Mouse (Mus musculus): ENCODE measurements around the gene Frmd4a. TPM values are rescaled to one million over a fixed set of nuclear protein-coding genes. Genes with fewer than 3 reads are reported as not detected.

Frmd4a gene
- total and polyA plus RNA-seq, 2 experiments from 2014 or later = 42.5 to 60.2 TPM

DNA sequence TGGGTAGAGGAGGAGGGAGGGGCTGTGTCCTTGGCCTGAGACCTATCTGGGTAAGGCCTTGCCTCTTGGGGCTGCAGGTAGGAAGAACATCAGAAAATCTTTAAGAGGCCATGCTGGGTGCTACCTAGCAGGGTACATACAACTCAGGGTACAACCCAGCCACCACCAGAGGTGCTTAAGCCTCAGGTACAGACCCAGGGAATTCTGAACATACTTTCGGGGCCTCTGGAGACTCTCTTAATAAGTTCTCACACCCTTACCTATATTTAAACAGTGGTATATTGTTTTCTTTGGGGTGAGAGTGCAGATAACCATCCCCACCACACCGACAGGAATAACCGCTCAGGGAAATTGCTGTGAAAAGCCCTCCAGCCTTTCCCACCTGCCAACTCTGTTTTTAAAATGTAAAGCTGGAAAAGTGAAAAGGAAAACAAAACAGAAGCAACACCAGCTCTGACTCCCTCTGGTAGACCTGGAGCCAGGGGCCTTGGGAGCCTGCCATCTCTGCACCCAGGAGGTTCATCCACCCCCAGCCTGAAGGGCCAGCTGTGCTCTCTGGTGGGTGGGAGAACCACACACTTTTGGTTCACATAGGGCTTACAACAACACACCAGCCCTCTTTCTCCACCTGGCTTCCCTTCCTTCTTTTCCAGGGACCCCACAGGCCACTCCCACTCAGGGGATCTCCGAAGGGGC is 548.9 kb downstream of the Frmd4a start:
- H3K9ac ChIP-seq (replicated peaks; ENCODE audit: low read length, poor library complexity, severe bottlenecking) = no peak overlapping the region
- 83% methylated on average over 4 of the region's 4 CpGs for WGBS
- DNase-seq (ENCODE audit: low spot score) (no peak), ATAC-seq (ENCODE audit: low FRiP score) (no peak)
- peaks cover 14% of the 10 kb centered on the region for H3K36me3 ChIP-seq (ENCODE audit: insufficient read depth, low read length)
- H3K4me1 ChIP-seq (ENCODE audit: insufficient read depth, low read length) = no peaks in the 10 kb centered on the region
- no peak overlapping the region for H3K27ac ChIP-seq (ENCODE audit: low read depth, low read length)
- H3K4me2 ChIP-seq (ENCODE audit: low read depth, low read length, poor library complexity, severe bottlenecking) = no peak overlapping the region
- no peak for TF ChIP-seq CTCF (IDR thresholded peaks at IDR 0.05)
- no peak overlapping the region for H3K4me3 ChIP-seq (ENCODE audit: low read depth, low read length)
- no peaks in the 10 kb centered on the region for H3K27me3 ChIP-seq (ENCODE audit: insufficient read depth, low read length)
- H3K9me3 ChIP-seq (ENCODE audit: low read length) = no peaks in the 10 kb centered on the region

DNA sequence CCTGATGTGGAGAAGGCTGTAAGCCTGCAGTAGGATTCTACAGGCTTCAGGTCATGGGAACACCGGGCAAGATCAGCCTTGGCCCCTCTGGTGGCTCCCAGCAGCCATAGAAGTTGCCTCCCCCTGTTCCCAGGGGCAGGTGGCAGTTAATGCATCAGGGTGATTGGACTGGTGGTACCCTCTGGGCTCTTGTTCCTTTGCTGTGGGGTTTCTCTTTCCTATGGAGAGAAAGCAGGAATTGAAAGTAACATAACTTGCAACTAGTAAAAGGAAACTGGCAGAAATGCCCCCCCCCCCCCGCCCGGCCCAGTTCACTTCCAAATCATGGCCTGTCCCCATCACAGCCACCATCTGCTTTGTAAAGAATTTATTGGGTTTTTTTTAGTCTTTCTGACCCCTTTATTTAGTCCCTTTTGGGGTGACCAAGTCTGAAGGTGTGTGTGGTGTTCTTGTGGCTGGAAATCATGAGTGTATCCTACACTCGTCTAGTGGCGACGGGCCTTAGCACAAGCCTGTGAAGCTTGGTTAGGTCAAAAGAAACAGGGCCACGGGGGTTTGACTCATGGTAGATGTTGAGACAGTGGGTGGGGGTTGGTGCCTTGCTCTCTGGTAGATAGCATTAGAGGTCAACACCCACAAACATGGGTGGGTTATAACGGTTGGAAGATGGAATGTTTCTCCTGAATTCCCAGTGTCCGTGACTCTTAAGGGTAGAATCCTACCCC is 549.6 kb downstream of the Frmd4a start:
- Histone ChIP-seq H3K27ac (ENCODE audit: low read depth, low read length) (no peak overlapping the region), H3K9me3 (ENCODE audit: low read length) (no peaks in the 10 kb centered on the region), H3K4me3 (ENCODE audit: low read depth, low read length) (no peak overlapping the region), H3K4me2 (ENCODE audit: low read depth, low read length, poor library complexity, severe bottlenecking) (no peak overlapping the region), H3K9ac (replicated peaks; ENCODE audit: low read length, poor library complexity, severe bottlenecking) (no peak overlapping the region), H3K4me1 (ENCODE audit: insufficient read depth, low read length) (no peaks in the 10 kb centered on the region), H3K36me3 (ENCODE audit: insufficient read depth, low read length) (peaks cover 17% of the 10 kb centered on the region), H3K27me3 (ENCODE audit: insufficient read depth, low read length) (no peaks in the 10 kb centered on the region)
- WGBS = 93% methylated on average over 9 of the region's 9 CpGs
- TF ChIP-seq CTCF (IDR thresholded peaks at IDR 0.05) = no peak
- DNase-seq (ENCODE audit: low spot score) (no peak), ATAC-seq (ENCODE audit: low FRiP score) (no peak)

DNA sequence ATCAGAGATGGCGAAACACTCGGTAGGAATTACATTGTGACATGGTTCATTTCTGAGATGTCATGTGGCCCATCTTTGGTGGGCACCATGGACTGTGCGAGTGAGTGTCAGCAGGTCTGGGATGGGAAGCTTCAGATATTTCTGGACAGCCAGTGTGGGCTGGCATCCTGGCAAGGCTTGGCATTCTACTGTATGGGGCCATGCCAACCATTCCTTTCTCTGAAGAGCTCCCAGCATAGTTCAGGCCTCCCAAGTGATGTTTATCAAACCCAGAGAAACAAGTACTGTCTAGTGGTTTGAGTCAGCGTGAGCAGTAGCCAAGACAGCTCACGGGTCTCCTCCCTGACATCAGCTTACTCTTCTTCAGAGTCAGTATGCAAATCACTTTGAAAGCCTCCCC is 551.5 kb downstream of the Frmd4a start:
- H3K4me2 ChIP-seq (ENCODE audit: low read depth, low read length, poor library complexity, severe bottlenecking) = no peak overlapping the region
- WGBS = 79% methylated on average over 5 of the region's 5 CpGs
- no peak for DNase-seq (ENCODE audit: low spot score)
- H3K36me3 ChIP-seq (ENCODE audit: insufficient read depth, low read length) = peaks cover 29% of the 10 kb centered on the region
- ATAC-seq (ENCODE audit: low FRiP score) = no peak
- no peak overlapping the region for H3K4me3 ChIP-seq (ENCODE audit: low read depth, low read length)
- no peak overlapping the region for H3K27ac ChIP-seq (ENCODE audit: low read depth, low read length)
- H3K9ac ChIP-seq (replicated peaks; ENCODE audit: low read length, poor library complexity, severe bottlenecking) = no peak overlapping the region
- no peaks in the 10 kb centered on the region for H3K4me1 ChIP-seq (ENCODE audit: insufficient read depth, low read length)
- no peaks in the 10 kb centered on the region for H3K27me3 ChIP-seq (ENCODE audit: insufficient read depth, low read length)
- TF ChIP-seq CTCF (IDR thresholded peaks at IDR 0.05) = no peak
- H3K9me3 ChIP-seq (ENCODE audit: low read length) = no peaks in the 10 kb centered on the region

DNA sequence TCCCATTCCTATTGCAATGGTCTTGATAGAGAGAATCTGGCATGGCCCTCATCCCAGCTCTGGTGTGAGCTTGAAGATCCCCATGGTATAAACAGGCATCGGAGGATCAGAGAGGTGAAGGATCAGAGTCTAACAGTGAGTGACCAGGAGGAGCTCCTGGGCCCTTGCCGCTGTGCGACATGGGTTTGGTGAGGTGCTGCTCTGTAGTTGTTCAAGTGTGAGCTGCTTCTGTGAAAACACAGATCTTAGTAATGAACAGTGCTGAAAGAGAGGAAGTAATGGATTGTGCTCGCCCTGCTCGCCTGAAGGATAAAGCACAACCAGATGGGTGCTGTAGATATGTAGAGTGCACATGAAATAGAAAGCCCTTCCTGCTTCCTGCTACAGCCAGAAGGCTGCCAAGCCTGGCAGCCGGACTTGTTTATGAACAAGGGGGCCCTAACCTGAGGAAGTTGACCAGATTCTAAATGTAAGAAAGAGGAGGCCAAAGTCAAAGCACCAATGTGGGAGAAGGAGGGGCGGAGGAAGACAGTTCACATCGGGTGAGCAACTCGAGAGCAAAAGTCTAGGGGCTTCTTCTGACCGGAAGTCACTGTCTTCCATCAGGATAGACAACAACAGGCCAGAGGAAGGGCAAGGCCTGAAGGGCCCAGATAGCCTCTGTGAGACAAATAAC is 552.8 kb downstream of the Frmd4a start:
- H3K9me3 ChIP-seq (ENCODE audit: low read length) = no peaks in the 10 kb centered on the region

DNA sequence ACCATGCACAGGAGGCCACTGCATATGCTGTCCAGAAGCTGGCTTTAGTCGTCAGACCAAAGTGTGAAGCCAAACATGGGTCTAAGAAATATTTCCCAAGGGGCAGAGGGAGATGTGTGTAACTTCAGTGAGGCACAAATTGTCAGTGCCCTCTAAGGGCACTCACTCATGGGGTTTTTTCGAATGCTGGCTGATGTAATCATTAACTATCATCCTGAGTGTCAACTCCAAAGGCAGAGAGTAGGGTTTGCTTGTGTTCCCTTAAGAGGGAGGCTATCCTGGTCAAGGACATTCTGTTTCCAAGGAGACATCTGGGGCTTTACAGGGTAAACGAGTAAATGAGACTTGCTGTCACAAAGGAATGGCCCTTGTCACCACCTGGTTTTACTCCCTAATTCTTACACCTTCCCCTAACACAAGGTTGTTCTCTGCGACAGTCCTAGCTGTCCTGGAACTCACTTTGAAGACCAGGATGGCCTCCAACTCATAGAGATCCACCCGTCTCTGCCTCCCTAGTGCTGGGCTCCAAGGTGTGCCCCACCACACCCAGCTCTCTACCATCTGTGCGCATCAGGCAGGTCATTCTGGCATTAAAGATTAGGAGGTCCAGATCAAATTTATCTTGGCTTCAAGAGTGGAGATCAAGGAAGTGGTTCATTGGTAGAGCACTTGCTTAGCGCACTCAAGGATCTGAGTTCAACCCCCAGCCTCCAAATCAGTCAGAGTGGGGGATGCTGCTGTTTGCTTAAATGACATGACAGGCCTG is 555.2 kb downstream of the Frmd4a start:
- ATAC-seq (ENCODE audit: low FRiP score) (no peak), DNase-seq (ENCODE audit: low spot score) (no peak)
- Histone ChIP-seq H3K9ac (replicated peaks; ENCODE audit: low read length, poor library complexity, severe bottlenecking) (no peak overlapping the region), H3K4me1 (ENCODE audit: insufficient read depth, low read length) (no peaks in the 10 kb centered on the region), H3K9me3 (ENCODE audit: low read length) (no peaks in the 10 kb centered on the region), H3K27me3 (ENCODE audit: insufficient read depth, low read length) (no peaks in the 10 kb centered on the region), H3K4me2 (ENCODE audit: low read depth, low read length, poor library complexity, severe bottlenecking) (no peak overlapping the region), H3K36me3 (ENCODE audit: insufficient read depth, low read length) (peaks cover 36% of the 10 kb centered on the region), H3K4me3 (ENCODE audit: low read depth, low read length) (no peak overlapping the region), H3K27ac (ENCODE audit: low read depth, low read length) (no peak overlapping the region)
- 83% methylated on average over 7 of the region's 7 CpGs for WGBS
- TF ChIP-seq CTCF (IDR thresholded peaks at IDR 0.05) = no peak

More for the DNA sequence above, 552.8 kb downstream of the Frmd4a start:
- WGBS = 81% methylated on average over 10 of the region's 10 CpGs
- no peak for TF ChIP-seq CTCF (IDR thresholded peaks at IDR 0.05)
- H3K27me3 ChIP-seq (ENCODE audit: insufficient read depth, low read length) = no peaks in the 10 kb centered on the region
- peaks cover 40% of the 10 kb centered on the region for H3K36me3 ChIP-seq (ENCODE audit: insufficient read depth, low read length)
- H3K4me2 ChIP-seq (ENCODE audit: low read depth, low read length, poor library complexity, severe bottlenecking) = no peak overlapping the region
- no peak overlapping the region for H3K9ac ChIP-seq (replicated peaks; ENCODE audit: low read length, poor library complexity, severe bottlenecking)
- DNase-seq (ENCODE audit: low spot score) = no peak
- H3K27ac ChIP-seq (ENCODE audit: low read depth, low read length) = no peak overlapping the region
- H3K4me1 ChIP-seq (ENCODE audit: insufficient read depth, low read length) = no peaks in the 10 kb centered on the region
- ATAC-seq (ENCODE audit: low FRiP score) = no peak
- H3K4me3 ChIP-seq (ENCODE audit: low read depth, low read length) = no peak overlapping the region

Data from midbrain, postnatal 0 days (tissue).